Mouse (Mus musculus) lung, embryonic 16.5 days (tissue): ENCODE data around the gene BC035044. TPM values are rescaled to one million over a fixed set of nuclear protein-coding genes. Genes with fewer than 3 reads are reported as not detected.

Source experiments
- ATAC-seq: fragments of 200-750 bp; cut with Nextera tagmentation; 2 replicates; pipeline ENCODE4 v1.8.0; 2017; ENCODE audit warnings: low read depth, mild to moderate bottlenecking, moderate library complexity
- H3K27ac ChIP-seq: fragments of 300-500 bp; sonication (generic); 2 replicates; pipeline ENCODE4 v1.5.1; 2014; ENCODE audit warnings: mild to moderate bottlenecking, control low read depth, low read length
- H3K27me3 ChIP-seq: fragments of 300-500 bp; sonication (generic); 2 replicates; pipeline ENCODE4 v1.6.1; 2014; ENCODE audit warnings: low read depth, low read length, mixed read lengths; ENCODE audit not compliant: control insufficient read depth, insufficient read depth
- H3K36me3 ChIP-seq: fragments of 300-500 bp; sonication (generic); 2 replicates; pipeline ENCODE4 v1.6.1; 2014; ENCODE audit warnings: low read length; ENCODE audit not compliant: control insufficient read depth, insufficient read depth
- H3K4me1 ChIP-seq: fragments of 300-500 bp; sonication (generic); replicated peaks from 2 replicates; pipeline ENCODE4 v1.6.1; 2014; ENCODE audit warnings: low read length, mixed read lengths; ENCODE audit not compliant: control insufficient read depth, insufficient read depth
- H3K4me2 ChIP-seq: fragments of 300-500 bp; sonication (generic); 2 replicates; pipeline ENCODE4 v1.6.1; 2014; ENCODE audit warnings: low read depth, low read length, control low read depth
- H3K4me3 ChIP-seq: fragments of 300-500 bp; sonication (generic); 2 replicates; pipeline ENCODE4 v1.5.1; 2014; ENCODE audit warnings: mild to moderate bottlenecking, low read length, control low read depth
- H3K9ac ChIP-seq: fragments of 300-500 bp; sonication (generic); 2 replicates; pipeline ENCODE4 v1.6.1; 2014; ENCODE audit warnings: low read length, control low read depth
- H3K9me3 ChIP-seq: fragments of 300-500 bp; sonication (generic); 2 replicates; pipeline ENCODE4 v1.6.1; 2016; ENCODE audit warnings: low read length; ENCODE audit not compliant: control insufficient read depth
- WGBS: fragments of 180-500 bp; shearing (Covaris S2); extraction: QIAGEN DNeasy Blood & Tissue Kit; methylation state at CpG from one replicate; pipeline ENCODE4 v1.1.7; 2014; 5-methylcytosine and 5-hydroxymethylcytosine counted together
- polyA plus RNA-seq: library from polyadenylated mRNA; unstranded; fragments of >200 nt; fragmentation: Nextera tagmentation; extraction: Ambion mirVana; gene quantifications from 2 replicates; pipeline ENCODE4 v1.2.1, GENCODE M21; 2015

The BC035044 gene
- polyA plus RNA-seq, 1 experiment from 2014 or later: 0.87 TPM

GRCm38 (mm10) chr6:128854024-128854820, 36.7 kb downstream of the BC035044 start:
- no peaks in the 10 kb centered on the region for H3K27me3 ChIP-seq
- H3K27ac ChIP-seq: no peak overlapping the region
- peaks cover 17% of the 10 kb centered on the region; the same call in 1 of the 2 replicates for H3K4me1 ChIP-seq
- 0 out of 2 replicates have a peak overlapping the region, but pooled peaks have one; percentile 39 for H3K9ac ChIP-seq
- H3K4me2 ChIP-seq: no peak overlapping the region
- 56% methylated on average over 12 of the region's 12 CpGs for WGBS
- H3K9me3 ChIP-seq: no peaks in the 10 kb centered on the region
- H3K4me3 ChIP-seq: no peak overlapping the region
- H3K36me3 ChIP-seq: no peaks in the 10 kb centered on the region
- ATAC-seq: no peak

GRCm38 (mm10) chr6:128852766-128853165, 38.2 kb downstream of the BC035044 start:
- no peak overlapping the region for H3K4me3 ChIP-seq
- ATAC-seq: no peak
- H3K9me3 ChIP-seq: no peaks in the 10 kb centered on the region
- no peak overlapping the region for H3K27ac ChIP-seq
- H3K27me3 ChIP-seq: no peaks in the 10 kb centered on the region
- no peak overlapping the region for H3K9ac ChIP-seq
- no peak overlapping the region for H3K4me2 ChIP-seq
- no peaks in the 10 kb centered on the region for H3K36me3 ChIP-seq
- H3K4me1 ChIP-seq: peaks cover 17% of the 10 kb centered on the region; the same call in 1 of the 2 replicates
- 67% methylated on average over 3 of the region's 3 CpGs for WGBS

DNA sequence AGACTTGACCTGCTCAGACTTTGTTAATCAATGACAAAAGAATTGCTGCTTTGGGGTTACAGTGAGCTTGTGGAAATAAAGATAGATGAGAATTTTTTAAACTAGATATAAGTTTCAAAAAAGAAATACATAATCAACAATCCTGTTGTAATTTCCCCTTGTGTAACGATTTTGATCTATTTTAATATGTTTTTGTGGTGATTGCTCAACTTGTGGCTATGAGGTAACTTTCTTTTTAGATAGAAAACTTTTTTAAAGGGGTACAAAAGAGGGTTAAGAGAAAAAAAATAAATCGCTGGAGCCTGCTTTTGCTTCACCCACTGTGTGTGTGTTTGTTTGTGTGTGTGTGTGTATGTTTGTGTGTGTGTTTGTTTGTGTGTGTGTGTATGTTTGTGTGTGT, 39.8 kb downstream of the BC035044 start:
- Histone ChIP-seq H3K36me3 (no peaks in the 10 kb centered on the region), H3K9ac (no peak overlapping the region), H3K27ac (peak overlapping the region; percentile 63), H3K4me1 (peaks cover 16% of the 10 kb centered on the region; the same call in 1 of the 2 replicates), H3K4me2 (no peak overlapping the region), H3K9me3 (no peaks in the 10 kb centered on the region), H3K4me3 (no peak overlapping the region), H3K27me3 (no peaks in the 10 kb centered on the region)
- ATAC-seq: no peak
- WGBS: 52% methylated on average over 2 of the region's 2 CpGs

DNA sequence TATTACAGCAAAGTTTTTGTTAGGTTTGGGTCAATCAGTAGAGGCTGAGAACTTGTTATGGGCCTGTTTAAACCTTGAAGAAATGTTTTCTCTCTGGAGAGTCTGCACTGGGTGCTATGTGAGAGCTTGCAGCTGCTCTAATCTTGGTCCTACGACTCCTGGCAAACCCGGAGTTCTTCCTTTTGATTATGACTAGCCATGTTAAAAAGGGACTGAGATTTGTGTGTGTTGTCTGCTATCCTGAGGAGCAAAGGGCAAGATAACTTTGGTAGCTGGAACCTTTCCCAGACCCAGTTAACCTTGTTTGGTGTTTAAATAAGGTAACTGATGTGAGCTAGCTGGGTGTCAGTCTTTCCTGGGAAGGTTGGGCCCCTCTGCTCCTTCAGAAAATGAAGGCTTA, 40.3 kb downstream of the BC035044 start:
- H3K4me2 ChIP-seq: no peak overlapping the region
- no peaks in the 10 kb centered on the region for H3K27me3 ChIP-seq
- WGBS: 19% methylated on average over 2 of the region's 2 CpGs
- H3K27ac ChIP-seq: peak overlapping the region; percentile 63
- H3K4me1 ChIP-seq: peaks cover 12% of the 10 kb centered on the region; the same call in 1 of the 2 replicates
- peak; percentile 78 for ATAC-seq
- H3K9me3 ChIP-seq: no peaks in the 10 kb centered on the region
- no peak overlapping the region for H3K4me3 ChIP-seq
- no peaks in the 10 kb centered on the region for H3K36me3 ChIP-seq
- H3K9ac ChIP-seq: no peak overlapping the region

DNA sequence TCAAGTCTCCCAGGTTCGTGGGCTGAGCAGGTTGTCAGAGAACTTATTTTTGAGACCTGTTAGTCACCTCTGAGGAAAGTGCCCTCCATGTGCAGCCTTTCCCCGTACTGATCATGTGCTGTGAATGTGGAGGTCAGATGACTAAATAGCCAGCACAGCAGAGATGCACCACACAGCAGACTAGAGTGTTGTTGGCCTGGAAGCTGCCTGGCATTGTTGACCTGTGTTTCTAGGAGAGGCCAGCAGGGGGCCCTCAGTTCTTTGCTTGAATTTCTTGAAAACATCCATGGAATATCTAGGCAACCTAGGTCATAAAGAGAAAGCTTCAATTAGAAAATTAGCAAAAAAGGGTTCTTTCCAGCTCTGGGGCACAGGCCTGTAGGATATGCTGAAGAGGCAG, 41.0 kb downstream of the BC035044 start:
- peak; percentile 11; the same call in 1 of the 2 replicates for ATAC-seq
- peak overlapping the region; percentile 63 for H3K27ac ChIP-seq

DNA sequence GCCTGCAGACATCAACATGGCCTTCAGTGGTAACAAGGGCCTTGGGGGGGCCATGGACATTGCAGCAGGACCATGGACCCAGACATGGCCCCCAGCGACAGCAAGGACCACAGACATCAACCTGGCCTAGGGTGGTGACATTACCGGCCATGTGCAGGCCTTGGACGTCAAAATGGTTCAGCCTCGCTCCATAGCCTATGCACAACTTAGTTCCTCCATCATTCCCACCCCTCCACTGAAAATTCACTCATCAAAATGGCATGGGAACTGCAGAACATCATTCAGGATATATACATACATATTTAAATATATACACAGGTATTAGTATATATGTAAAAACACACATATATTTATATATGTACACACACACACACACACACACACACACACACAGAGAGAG, 43.5 kb downstream of the BC035044 start:
- Histone ChIP-seq H3K4me1 (peaks cover 20% of the 10 kb centered on the region), H3K4me3 (no peak overlapping the region), H3K27me3 (no peaks in the 10 kb centered on the region), H3K36me3 (no peaks in the 10 kb centered on the region), H3K9ac (no peak overlapping the region), H3K27ac (no peak overlapping the region), H3K4me2 (no peak overlapping the region), H3K9me3 (no peaks in the 10 kb centered on the region)
- ATAC-seq: no peak
- 97% methylated on average over 4 of the region's 4 CpGs for WGBS

More for the DNA sequence above, 41.0 kb downstream of the BC035044 start:
- H3K9ac ChIP-seq: no peak overlapping the region
- no peak overlapping the region for H3K4me3 ChIP-seq
- no peaks in the 10 kb centered on the region for H3K27me3 ChIP-seq
- no peak overlapping the region for H3K4me2 ChIP-seq
- 47% methylated on average over 2 of the region's 2 CpGs for WGBS
- no peaks in the 10 kb centered on the region for H3K36me3 ChIP-seq
- peaks cover 12% of the 10 kb centered on the region for H3K4me1 ChIP-seq
- H3K9me3 ChIP-seq: no peaks in the 10 kb centered on the region

- ATAC-seq: no peak
- peaks cover 27% of the 10 kb centered on the region for H3K4me1 ChIP-seq
- no peaks in the 10 kb centered on the region for H3K27me3 ChIP-seq
- H3K4me2 ChIP-seq: no peak overlapping the region
- WGBS: 69% methylated on average over 6 of the region's 9 CpGs
- no peak overlapping the region for H3K27ac ChIP-seq
- no peaks in the 10 kb centered on the region for H3K36me3 ChIP-seq
- H3K9me3 ChIP-seq: no peaks in the 10 kb centered on the region
- no peak overlapping the region for H3K9ac ChIP-seq
- no peak overlapping the region for H3K4me3 ChIP-seq
Observed at GRCm38 (mm10) chr6:128845998-128846542, 44.9 kb downstream of the BC035044 start.

DNA sequence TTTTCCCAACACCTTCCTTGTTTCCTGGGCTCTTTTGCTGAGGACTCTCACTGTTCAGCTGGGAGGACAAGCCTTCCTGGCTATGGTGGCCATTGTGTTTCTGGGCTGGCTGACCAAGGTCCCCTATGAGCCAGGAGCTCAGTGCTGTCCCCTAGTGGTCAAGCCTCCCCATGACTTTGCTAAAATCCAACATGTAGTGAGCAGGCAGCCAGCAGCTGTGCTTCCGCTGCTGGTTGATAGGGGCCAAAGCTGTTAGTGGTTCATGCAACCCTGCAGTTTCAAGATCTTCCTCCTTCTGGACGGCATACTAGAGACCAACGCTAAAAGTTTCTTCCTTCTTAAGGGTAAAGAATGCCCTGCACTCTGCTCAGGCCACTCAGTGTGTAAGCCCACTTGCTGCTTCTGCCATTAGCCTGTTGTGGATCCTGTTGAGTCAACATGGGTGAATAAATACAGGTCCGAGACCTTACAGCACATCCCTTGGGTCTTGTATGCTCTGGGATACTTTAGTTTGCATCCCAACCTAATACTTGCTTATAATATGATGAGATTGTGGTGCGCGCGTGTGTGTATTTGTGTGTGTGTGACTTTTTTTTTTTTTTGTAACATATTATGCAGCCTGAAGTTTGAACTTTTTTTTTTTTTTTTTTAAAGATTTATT, 45.5 kb downstream of the BC035044 start:
- Histone ChIP-seq H3K36me3 (no peaks in the 10 kb centered on the region), H3K27ac (peak overlapping the region; percentile 50; the same call in 1 of the 2 replicates), H3K9ac (no peak overlapping the region), H3K9me3 (no peaks in the 10 kb centered on the region), H3K27me3 (no peaks in the 10 kb centered on the region), H3K4me3 (no peak overlapping the region), H3K4me1 (peaks cover 23% of the 10 kb centered on the region), H3K4me2 (peak overlapping the region; percentile 23; the same call in 1 of the 2 replicates)
- peak; percentile 2; the same call in 1 of the 2 replicates for ATAC-seq
- WGBS: 37% methylated on average over 7 of the region's 7 CpGs

DNA sequence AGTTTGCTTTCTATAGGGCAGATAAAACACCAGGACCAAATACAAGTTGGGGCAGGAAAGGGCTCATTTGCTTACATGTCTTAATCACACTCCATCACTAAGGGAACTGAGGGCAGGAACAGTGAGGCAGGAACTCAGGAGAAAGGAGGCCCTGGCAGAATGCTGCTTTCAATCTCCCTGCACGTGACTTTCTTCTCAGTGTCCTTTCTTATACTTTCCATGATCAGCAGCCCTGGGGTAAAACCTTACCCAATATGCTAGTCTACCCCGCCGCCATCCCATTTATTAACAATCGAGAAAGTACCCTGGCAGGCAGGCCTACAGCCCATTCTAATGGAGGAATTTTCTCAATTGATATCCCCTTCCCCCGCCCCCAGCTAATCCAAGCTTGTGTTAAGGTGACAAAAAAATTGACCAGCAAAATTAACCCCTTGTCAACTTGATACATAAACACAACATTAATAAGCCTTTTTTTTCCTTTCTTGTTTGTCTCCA, 46.3 kb downstream of the BC035044 start:
- Histone ChIP-seq H3K4me1 (peaks cover 25% of the 10 kb centered on the region), H3K9ac (no peak overlapping the region), H3K27ac (peak overlapping the region; percentile 99), H3K36me3 (no peaks in the 10 kb centered on the region), H3K27me3 (no peaks in the 10 kb centered on the region), H3K4me2 (no peak overlapping the region), H3K4me3 (no peak overlapping the region), H3K9me3 (no peaks in the 10 kb centered on the region)
- no peak for ATAC-seq
- WGBS: 78% methylated on average over 5 of the region's 5 CpGs
